In the genomic region with DNA sequence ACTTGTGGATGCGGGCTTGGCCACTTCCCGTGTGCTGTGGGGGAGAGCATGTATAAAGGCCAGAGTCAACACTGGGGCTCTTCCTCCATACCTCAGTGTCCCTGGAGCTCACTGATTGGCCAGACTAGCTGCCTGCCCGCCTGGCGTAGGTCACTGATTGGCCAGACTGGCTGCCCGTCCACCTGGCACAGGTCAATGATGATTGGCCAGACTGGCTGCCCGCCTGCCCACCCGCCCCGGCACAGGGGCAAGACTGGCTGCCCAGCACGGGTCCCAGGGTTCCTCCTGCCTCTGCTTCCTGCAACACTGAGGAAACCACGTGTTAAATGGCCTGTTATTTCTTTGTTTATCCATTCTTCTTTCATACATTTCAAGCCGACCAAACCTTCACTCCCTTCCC, we compare ENCODE assay signal across 7 mouse cellular contexts.
A peak's percentile ranks its signal among the peaks of the same experiment; 100 is the strongest.
DNase-seq lines count a peak whose midpoint lies in the region; TF ChIP-seq lines count a peak whose summit lies in the region.

No protein-coding gene starts in this region.

- H3K9me3 ChIP-seq in ES-Bruce4 (replicated peaks; ENCODE audit: control insufficient read depth, insufficient read depth, low read length, poor library complexity, severe bottlenecking) = no peaks in the 10 kb centered on the region

- TF ChIP-seq POLR2A in ES-Bruce4 (IDR thresholded peaks at IDR 0.05; ENCODE audit: insufficient read depth, low read length) = no peak

- DNase-seq in R1 (ENCODE audit: low read depth, low spot score) = peak; percentile 83
- peak; percentile 53 for DNase-seq in gastrocnemius, postnatal 25 days
- peak; percentile 71 for DNase-seq in kidney, adult 9 months
- peak; percentile 28 for DNase-seq in lung, postnatal 25 days (ENCODE audit: low spot score)
- no peak for DNase-seq in layer of hippocampus, postnatal 14 days (ENCODE audit: low spot score in 2 of 2)
- DNase-seq in thymus, postnatal 4 days = no peak

- no peak for TF ChIP-seq CTCF in ES-Bruce4 (IDR thresholded peaks at IDR 0.05; ENCODE audit: low read depth, low read length)

- no peak for TF ChIP-seq EP300 in ES-Bruce4 (IDR thresholded peaks at IDR 0.05; ENCODE audit: insufficient read depth, low read depth, low read length)

- H3K27ac ChIP-seq in ES-Bruce4 (ENCODE audit: insufficient read depth, low read length) = no peak overlapping the region

- H3K36me3 ChIP-seq in ES-Bruce4 (ENCODE audit: control insufficient read depth, insufficient read depth, low read length, poor library complexity, severe bottlenecking) = no peaks in the 10 kb centered on the region

- no peak overlapping the region for H3K9ac ChIP-seq in ES-Bruce4 (ENCODE audit: low read depth, poor library complexity, severe bottlenecking)

- peaks cover 3% of the 10 kb centered on the region for H3K4me1 ChIP-seq in ES-Bruce4 (ENCODE audit: control insufficient read depth, insufficient read depth, low read length)

- H3K4me3 ChIP-seq in ES-Bruce4 (ENCODE audit: low read depth, low read length) = 0 out of 2 replicates have a peak overlapping the region, but pooled peaks have one; percentile 2

- H3K27me3 ChIP-seq in ES-Bruce4 (ENCODE audit: control insufficient read depth, insufficient read depth, low read length, poor library complexity, severe bottlenecking) = no peaks in the 10 kb centered on the region

Comparison
In these comparisons a context has a peak if more than half of its experiments do, and no peak if none do; other contexts are left out.
1. DNase-seq: peak in R1 (single experiment), gastrocnemius, postnatal 25 days (single experiment), kidney, adult 9 months (single experiment) and lung, postnatal 25 days (single experiment); none in layer of hippocampus, postnatal 14 days (0 of 2) and thymus, postnatal 4 days (single experiment).